Mouse (Mus musculus) kidney, adult 2 months (tissue): ENCODE measurements around the gene Ccdc54.

Experiments used
- CTCF ChIP-seq: fragments of 200-500 bp; conservative IDR thresholded peaks from 2 replicates; pipeline ENCODE4 v1.5.1; 2011; ENCODE audit warnings: low read depth, mild to moderate bottlenecking, control low read depth, low read length, moderate library complexity, mixed read lengths; ENCODE audit not compliant: insufficient read depth, insufficient read length
- POLR2A ChIP-seq: fragments of 200-500 bp; IDR thresholded peaks from one replicate; pipeline ENCODE4 v1.6.1; 2011; ENCODE audit warnings: low read depth, low read length, control low read depth

DNA sequence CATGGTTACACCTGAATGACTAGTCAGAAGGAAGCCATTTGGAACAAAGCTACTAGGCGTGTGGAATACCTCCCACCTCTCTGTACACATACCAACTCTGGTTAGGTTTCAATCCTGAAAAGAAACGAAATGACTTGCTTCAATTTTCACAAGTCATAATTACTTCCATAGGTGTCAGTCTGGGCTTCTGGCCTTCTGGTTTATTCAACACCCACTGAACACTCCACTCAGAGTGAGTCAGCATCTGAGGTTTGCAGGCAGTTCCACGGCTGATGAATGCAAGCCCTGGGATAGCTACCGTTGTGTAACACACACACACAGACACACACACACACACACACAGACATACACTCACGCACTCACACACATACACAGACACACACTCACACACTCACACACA lies 19.6 kb upstream of the Ccdc54 start:
- no peak for TF ChIP-seq CTCF
- TF ChIP-seq POLR2A: no peak
